Mouse (Mus musculus) frontal cortex, postnatal 14 days (tissue): Measurements from ENCODE around the gene Muc3.
"Not testable (repeated sequence)": the region's sequence is repeated elsewhere in the genome, so short reads cannot be mapped to it uniquely, and the experiment has no call there.

Experiments used
- DNase-seq, 2 experiments: peaks; one replicate each; pipeline ENCODE4 v3.0.0; 2022; ENCODE audit warnings: low spot score in 2 of 2

The Muc3 gene

GRCm38 (mm10) chr5:137149272-137149882, at the start of gene Muc3:
TSS of gene Muc3 (minus strand) at chr5:137149322.
- DNase-seq: not testable (repeated sequence)

- no peak for DNase-seq
Observed at GRCm38 (mm10) chr5:137194488-137195120, 45.5 kb upstream of the Muc3 start.

GRCm38 (mm10) chr5:137193279-137193952, 44.3 kb upstream of the Muc3 start:
- no peak for DNase-seq

GRCm38 (mm10) chr5:137189326-137189725, 40.2 kb upstream of the Muc3 start:
- no peak for DNase-seq

- no peak for DNase-seq
Observed at GRCm38 (mm10) chr5:137185362-137185761, 36.2 kb upstream of the Muc3 start.

GRCm38 (mm10) chr5:137179646-137180374, 30.7 kb upstream of the Muc3 start:
- no peak for DNase-seq

GRCm38 (mm10) chr5:137173967-137174366, 24.8 kb upstream of the Muc3 start:
- no peak for DNase-seq

GRCm38 (mm10) chr5:137172591-137172990, 23.5 kb upstream of the Muc3 start:
- no peak for DNase-seq

- DNase-seq: no peak
Observed at GRCm38 (mm10) chr5:137171478-137171877, 22.4 kb upstream of the Muc3 start.

- DNase-seq: no peak
Observed at GRCm38 (mm10) chr5:137170836-137171380, 21.8 kb upstream of the Muc3 start.

GRCm38 (mm10) chr5:137167539-137167938, 18.4 kb upstream of the Muc3 start:
- DNase-seq: no peak

- DNase-seq: no peak
Observed at GRCm38 (mm10) chr5:137166012-137166411, 16.9 kb upstream of the Muc3 start.

- no peak for DNase-seq
Observed at GRCm38 (mm10) chr5:137161853-137162252, 12.7 kb upstream of the Muc3 start.

GRCm38 (mm10) chr5:137159461-137159860, 10.3 kb upstream of the Muc3 start:
- DNase-seq: peak in 1 of 2 experiments; percentile 12

- DNase-seq: no peak
Observed at GRCm38 (mm10) chr5:137153289-137153688, 4.2 kb upstream of the Muc3 start.

- DNase-seq: no peak
Observed at GRCm38 (mm10) chr5:137152623-137153022, 3.5 kb upstream of the Muc3 start.

- no peak for DNase-seq
Observed at GRCm38 (mm10) chr5:137140836-137141235, 8.3 kb downstream of the Muc3 start.

- no peak for DNase-seq
Observed at GRCm38 (mm10) chr5:137138977-137139376, 10.1 kb downstream of the Muc3 start.

- no peak for DNase-seq
Observed at GRCm38 (mm10) chr5:137134959-137135358, 14.2 kb downstream of the Muc3 start.

GRCm38 (mm10) chr5:137131490-137131889, 17.6 kb downstream of the Muc3 start:
- no peak for DNase-seq

- no peak for DNase-seq
Observed at GRCm38 (mm10) chr5:137129281-137129680, 19.8 kb downstream of the Muc3 start.

GRCm38 (mm10) chr5:137123516-137123915, 25.6 kb downstream of the Muc3 start:
- no peak for DNase-seq
